Mouse (Mus musculus) small intestine, adult 2 months (tissue): ENCODE results near the gene Mre11a. TPM values are rescaled to one million over a fixed set of nuclear protein-coding genes. Genes with fewer than 3 reads are reported as not detected.
A peak's percentile ranks its signal among the peaks of the same experiment; 100 is the strongest.

Source experiments
- H3K27ac ChIP-seq: fragments of 200-500 bp; 2 replicates; pipeline ENCODE4 v1.5.1; 2012; ENCODE audit warnings: low read depth, low read length, control low read depth, inconsistent platforms; ENCODE audit not compliant: insufficient read depth
- H3K27me3 ChIP-seq: fragments of 200-500 bp; 2 replicates; pipeline ENCODE4 v1.6.1; 2012; ENCODE audit warnings: mild to moderate bottlenecking, moderate library complexity, low read length, inconsistent platforms; ENCODE audit not compliant: control insufficient read depth, insufficient read depth
- H3K36me3 ChIP-seq: fragments of 200-500 bp; 2 replicates; pipeline ENCODE4 v1.6.1; 2012; ENCODE audit warnings: mild to moderate bottlenecking, low read length, control low read depth, inconsistent platforms; ENCODE audit not compliant: control insufficient read depth, insufficient read depth
- H3K4me1 ChIP-seq: fragments of 200-500 bp; 2 replicates; pipeline ENCODE4 v1.6.1; 2012; ENCODE audit warnings: low read length, inconsistent platforms, mixed read lengths; ENCODE audit not compliant: control insufficient read depth, insufficient read depth, insufficient read length
- H3K4me3 ChIP-seq: fragments of 200-500 bp; 2 replicates; pipeline ENCODE4 v1.5.1; 2012; ENCODE audit warnings: low read depth, mild to moderate bottlenecking, control low read depth, inconsistent platforms, low read length, moderate library complexity
- CTCF ChIP-seq: fragments of 200-500 bp; IDR thresholded peaks from 2 replicates; pipeline ENCODE4 v1.5.1; 2012; ENCODE audit warnings: low read depth, mild to moderate bottlenecking, control low read depth, inconsistent platforms, low read length, moderate library complexity, mixed read lengths; ENCODE audit not compliant: insufficient replicate concordance, insufficient read length; ENCODE audit errors: extremely low read depth
- POLR2A ChIP-seq: fragments of 200-500 bp; IDR thresholded peaks from 2 replicates; pipeline ENCODE4 v1.6.1; 2012; ENCODE audit warnings: low read depth, mild to moderate bottlenecking, control low read depth, inconsistent platforms, low read length, moderate library complexity
- WGBS: fragments of 180-500 bp; shearing (Covaris S2); methylation state at CpG from one replicate; pipeline ENCODE4 v1.1.7; 2018; 5-methylcytosine and 5-hydroxymethylcytosine counted together
- polyA plus RNA-seq: library from polyadenylated mRNA; depleted of rRNA; stranded (reverse); fragments of >200 nt; gene quantifications from 2 replicates; pipeline ENCODE4 v1.2.3, GENCODE M21; 2012

Gene Mre11a
- polyA plus RNA-seq, 1 experiment, result 1.3 TPM

- WGBS, result 94% methylated on average over 6 of the region's 6 CpGs
- Histone ChIP-seq H3K27me3 (no peaks in the 10 kb centered on the region), H3K27ac (no peak overlapping the region), H3K4me3 (no peak overlapping the region), H3K36me3 (no peaks in the 10 kb centered on the region), H3K4me1 (no peaks in the 10 kb centered on the region)
- TF ChIP-seq POLR2A, result no peak
- TF ChIP-seq CTCF, result no peak
These were observed 58.9 kb downstream of the Mre11a start for GRCm38 (mm10) chr9:14843311-14843857.

DNA sequence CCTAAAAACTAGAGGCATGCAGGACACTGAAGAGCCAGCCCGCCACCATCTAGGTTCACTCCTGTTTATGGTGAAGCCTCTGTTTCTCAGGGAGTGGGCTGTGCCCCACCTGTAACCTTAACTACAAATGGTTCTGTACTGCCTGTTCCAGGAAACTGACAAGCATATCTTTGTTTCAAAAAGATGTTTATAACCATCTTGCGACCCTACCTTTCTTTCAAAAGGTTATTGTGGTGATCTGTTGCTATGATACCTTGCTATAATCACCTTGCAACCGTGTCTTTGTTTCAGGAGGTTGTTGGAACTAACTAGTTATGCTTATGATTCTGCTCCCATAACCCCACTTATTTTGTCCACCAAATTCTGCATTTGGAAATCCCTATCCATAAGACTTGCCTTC is 59.4 kb downstream of the Mre11a start:
- Histone ChIP-seq H3K27me3 (no peaks in the 10 kb centered on the region), H3K4me3 (no peak overlapping the region), H3K36me3 (no peaks in the 10 kb centered on the region), H3K27ac (no peak overlapping the region), H3K4me1 (no peaks in the 10 kb centered on the region)
- TF ChIP-seq CTCF (no peak), POLR2A (no peak)
- WGBS, result 67% methylated on average over 3 of the region's 3 CpGs

DNA sequence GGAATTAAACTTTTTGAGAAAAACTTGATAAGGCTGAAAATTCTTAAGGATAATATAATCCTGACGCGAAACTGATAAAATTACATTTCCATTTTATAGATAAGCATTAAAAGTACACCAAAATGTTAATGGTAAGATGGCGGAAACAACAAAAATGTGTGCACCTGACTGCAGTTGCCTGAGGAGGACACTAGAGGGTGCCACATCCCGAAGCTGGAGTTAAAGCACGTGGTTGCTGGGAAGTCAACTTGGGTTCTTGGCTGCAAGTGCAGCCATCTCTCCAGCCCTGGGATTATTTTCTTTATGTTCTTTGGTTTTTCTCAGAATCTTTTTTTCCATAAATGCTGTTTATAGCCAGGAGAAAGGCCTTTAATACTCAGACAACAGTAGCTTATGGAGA is 62.0 kb downstream of the Mre11a start:
- no peaks in the 10 kb centered on the region for H3K36me3 ChIP-seq
- H3K27ac ChIP-seq, result no peak overlapping the region
- no peaks in the 10 kb centered on the region for H3K27me3 ChIP-seq
- TF ChIP-seq POLR2A, result no peak
- peak; percentile 61; the same call in 1 of the 2 replicates for TF ChIP-seq CTCF
- no peaks in the 10 kb centered on the region for H3K4me1 ChIP-seq
- no peak overlapping the region for H3K4me3 ChIP-seq
- WGBS, result 58% methylated on average over 5 of the region's 5 CpGs

DNA sequence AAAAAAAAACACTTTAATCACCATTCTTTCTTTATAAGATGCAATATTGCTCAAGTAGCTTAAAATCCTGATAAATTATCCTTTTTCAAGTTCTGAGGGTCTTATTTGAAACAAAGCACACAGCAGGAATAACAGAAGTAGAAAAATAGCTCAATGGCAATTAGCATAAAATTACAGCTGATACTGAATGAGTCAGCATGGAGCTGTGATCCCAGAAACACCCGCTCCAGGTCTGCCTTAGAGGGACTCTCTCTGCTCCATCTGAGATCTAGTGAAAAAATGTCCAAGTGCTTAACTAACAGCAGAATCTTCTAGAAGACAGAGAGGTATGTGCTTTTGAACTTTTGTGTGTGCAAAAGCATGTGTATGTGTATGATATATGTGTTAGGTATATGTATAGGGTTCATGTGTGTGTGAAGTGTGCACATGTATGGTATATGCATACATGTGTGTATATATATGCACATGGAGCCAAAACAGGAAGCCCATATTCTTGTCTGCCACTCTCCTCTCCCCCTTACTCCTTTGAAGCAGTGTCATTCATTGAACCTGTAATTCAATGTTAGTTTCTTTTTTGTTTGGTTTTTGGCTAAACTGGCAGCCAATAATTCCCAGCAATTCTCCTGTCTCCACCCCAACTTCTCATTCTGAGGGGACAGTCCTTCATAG is 63.9 kb downstream of the Mre11a start:
- Histone ChIP-seq H3K4me3 (no peak overlapping the region), H3K36me3 (no peaks in the 10 kb centered on the region), H3K4me1 (no peaks in the 10 kb centered on the region), H3K27ac (no peak overlapping the region), H3K27me3 (no peaks in the 10 kb centered on the region)
- no peak for TF ChIP-seq POLR2A
- no peak for TF ChIP-seq CTCF
- WGBS, result 60% methylated on average over 1 of the region's 1 CpGs

GRCm38 (mm10) chr9:14854585-14854984 is 70.1 kb downstream of the Mre11a start:
- H3K4me1 ChIP-seq, result no peaks in the 10 kb centered on the region
- 79% methylated on average over 4 of the region's 4 CpGs for WGBS
- no peak overlapping the region for H3K27ac ChIP-seq
- no peaks in the 10 kb centered on the region for H3K36me3 ChIP-seq
- H3K4me3 ChIP-seq, result no peak overlapping the region
- H3K27me3 ChIP-seq, result 0 out of 2 replicates have a peak, but pooled peaks cover 4% of the 10 kb centered on the region
- TF ChIP-seq CTCF (no peak), POLR2A (no peak)

GRCm38 (mm10) chr9:14856922-14857654 is 72.6 kb downstream of the Mre11a start:
- Histone ChIP-seq H3K27ac (no peak overlapping the region), H3K4me3 (no peak overlapping the region), H3K27me3 (peaks cover 17% of the 10 kb centered on the region; the same call in 1 of the 2 replicates), H3K36me3 (no peaks in the 10 kb centered on the region), H3K4me1 (no peaks in the 10 kb centered on the region)
- TF ChIP-seq CTCF, result no peak
- no peak for TF ChIP-seq POLR2A
- WGBS, result 33% methylated on average over 4 of the region's 4 CpGs

- Histone ChIP-seq H3K4me3 (no peak overlapping the region), H3K27ac (no peak overlapping the region), H3K27me3 (peaks cover 17% of the 10 kb centered on the region; the same call in 1 of the 2 replicates), H3K4me1 (no peaks in the 10 kb centered on the region), H3K36me3 (no peaks in the 10 kb centered on the region)
- WGBS, result 76% methylated on average over 7 of the region's 7 CpGs
- TF ChIP-seq POLR2A (no peak), CTCF (no peak)
These were observed 73.8 kb downstream of the Mre11a start for GRCm38 (mm10) chr9:14858170-14858706.
